Mouse (Mus musculus) embryonic facial prominence, embryonic 11.5 days (tissue): ENCODE measurements around the gene Sult2a1. TPM values are rescaled to one million over a fixed set of nuclear protein-coding genes. Genes with fewer than 3 reads are reported as not detected.
"Not testable (repeated sequence)": the region's sequence is repeated elsewhere in the genome, so short reads cannot be mapped to it uniquely, and the experiment has no call there.

Experiments used
- ATAC-seq: fragments of 200-750 bp; cut with Nextera tagmentation; replicated peaks from 2 replicates; pipeline ENCODE4 v1.8.0; 2017; ENCODE audit warnings: low read depth; ENCODE audit not compliant: insufficient number of reproducible peaks, low FRiP score, low TSS enrichment
- DNase-seq: peaks from one replicate; pipeline ENCODE4 v3.0.0-alpha.2; 2015; ENCODE audit warnings: low spot score
- H3K27ac ChIP-seq: fragments of 300-500 bp; sonication (generic); replicated peaks from 2 replicates; pipeline ENCODE4 v1.5.1; 2014; ENCODE audit warnings: mild to moderate bottlenecking, low read depth, low read length, control low read depth
- H3K27me3 ChIP-seq: fragments of 300-500 bp; sonication (generic); 2 replicates; pipeline ENCODE4 v1.6.1; 2014; ENCODE audit warnings: mild to moderate bottlenecking, low read length, moderate library complexity, mixed read lengths; ENCODE audit not compliant: control insufficient read depth, insufficient read depth
- H3K36me3 ChIP-seq: fragments of 300-500 bp; sonication (generic); replicated peaks from 2 replicates; pipeline ENCODE4 v1.6.1; 2014; ENCODE audit warnings: low read depth, mild to moderate bottlenecking, low read length, moderate library complexity, mixed read lengths; ENCODE audit not compliant: control insufficient read depth, insufficient read depth
- H3K4me1 ChIP-seq: fragments of 300-500 bp; sonication (generic); 2 replicates; pipeline ENCODE4 v1.6.1; 2014; ENCODE audit warnings: low read length, mixed read lengths; ENCODE audit not compliant: control insufficient read depth, insufficient read depth
- H3K4me2 ChIP-seq: fragments of 300-500 bp; sonication (generic); 2 replicates; pipeline ENCODE4 v1.6.1; 2014; ENCODE audit warnings: low read depth, mild to moderate bottlenecking, control low read depth, low read length, moderate library complexity
- H3K4me3 ChIP-seq: fragments of 300-500 bp; sonication (generic); 2 replicates; pipeline ENCODE4 v1.5.1; 2014; ENCODE audit warnings: low read depth, low read length, control low read depth
- H3K9ac ChIP-seq: fragments of 300-500 bp; sonication (generic); replicated peaks from 2 replicates; pipeline ENCODE4 v1.6.1; 2014; ENCODE audit warnings: mild to moderate bottlenecking, control low read depth, low read length
- H3K9me3 ChIP-seq: fragments of 300-500 bp; sonication (generic); replicated peaks from 2 replicates; pipeline ENCODE4 v1.6.1; 2016; ENCODE audit warnings: mild to moderate bottlenecking, low read length, inconsistent platforms, mixed read lengths; ENCODE audit not compliant: control insufficient read depth
- WGBS: fragments of 180-500 bp; shearing (Covaris S2); extraction: QIAGEN DNeasy Blood & Tissue Kit; methylation state at CpG from one replicate; pipeline ENCODE4 v1.1.7; 2014; 5-methylcytosine and 5-hydroxymethylcytosine counted together
- polyA plus RNA-seq: library from polyadenylated mRNA; unstranded; fragments of >200 nt; fragmentation: Nextera tagmentation; extraction: Ambion mirVana; gene quantifications from 2 replicates; pipeline ENCODE4 v1.2.1, GENCODE M21; 2014

The Sult2a1 gene
- not detected in 2 replicates for polyA plus RNA-seq

DNA sequence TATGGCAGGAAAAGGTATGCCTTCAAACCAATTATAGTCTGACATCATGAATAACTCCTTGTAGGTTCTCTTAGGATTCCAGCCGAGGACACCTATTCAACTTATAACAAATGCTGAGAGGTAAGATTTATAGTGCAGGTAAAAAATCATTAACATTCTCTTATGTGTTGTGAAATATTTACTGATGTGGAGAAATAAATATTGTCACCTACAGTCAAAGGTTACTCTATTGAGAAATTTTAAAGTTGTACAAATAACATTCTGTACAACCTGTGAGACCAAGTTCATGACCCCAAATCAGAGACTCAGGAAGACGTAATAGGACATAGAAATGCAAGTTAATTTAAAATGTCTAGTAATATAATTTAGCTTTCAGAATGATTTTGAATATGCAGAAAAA lies at the start of gene Sult2a1:
TSS of gene Sult2a1 (minus strand) at position 101 of the 400 bp plus-strand sequence.
- not testable (repeated sequence) for ATAC-seq

DNA sequence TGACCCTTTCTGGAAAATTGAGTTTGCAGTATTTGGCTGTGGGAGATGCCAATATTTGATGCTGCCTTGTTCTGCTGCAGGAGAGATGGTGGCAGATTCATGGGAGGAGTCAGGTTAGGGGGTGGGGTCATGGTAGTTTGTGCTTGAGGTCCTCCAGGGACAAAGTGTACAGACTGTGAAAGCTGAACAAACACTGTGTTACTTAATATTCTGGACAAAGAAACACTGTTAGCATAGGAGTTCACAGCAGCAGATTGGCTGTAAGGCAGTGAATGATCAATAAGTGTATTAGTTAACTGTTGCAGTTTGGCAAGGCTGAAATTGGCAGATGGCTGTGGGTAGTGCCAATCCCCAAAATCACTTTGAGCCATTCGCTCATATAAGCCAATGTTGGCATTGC lies 23.3 kb downstream of the Sult2a1 start:
- no peak for ATAC-seq
- 75% methylated on average over 1 of the region's 1 CpGs for WGBS
- H3K9ac ChIP-seq = no peak overlapping the region

More for the DNA sequence above, at the start of gene Sult2a1:
- not testable (repeated sequence) for H3K36me3 ChIP-seq, H3K4me2 ChIP-seq, DNase-seq, H3K4me1 ChIP-seq, H3K27me3 ChIP-seq, H3K9ac ChIP-seq, H3K4me3 ChIP-seq, H3K27ac ChIP-seq, H3K9me3 ChIP-seq
- 83% methylated on average over 1 of the region's 2 CpGs for WGBS

More for the DNA sequence above, 23.3 kb downstream of the Sult2a1 start:
- DNase-seq = no peak
- Histone ChIP-seq H3K36me3 (no peaks in the 10 kb centered on the region), H3K9me3 (no peaks in the 10 kb centered on the region), H3K27ac (no peak overlapping the region), H3K4me3 (no peak overlapping the region), H3K4me2 (no peak overlapping the region), H3K27me3 (no peaks in the 10 kb centered on the region), H3K4me1 (no peaks in the 10 kb centered on the region)

Other genes with a start within 250 kb of the Sult2a1 start
- gene Sult2a5, start 213.4 kb downstream of the Sult2a1 start, polyA plus RNA-seq = not detected in 2 replicates
- gene Sult2a2, start 103.9 kb downstream of the Sult2a1 start, polyA plus RNA-seq = not detected in 2 replicates
- not detected in 2 replicates for gene Sult2a4, start 152.2 kb upstream of the Sult2a1 start, polyA plus RNA-seq